Mouse (Mus musculus) myocyte (in vitro differentiated cells): ENCODE results near the gene Islr2.

ENCODE experiments used
- CEBPB ChIP-seq: IDR thresholded peaks from 2 replicates; pipeline ENCODE4 v1.6.1; 2011; ENCODE audit warnings: mild to moderate bottlenecking, moderate library complexity; ENCODE audit not compliant: poor library complexity, insufficient read depth, severe bottlenecking
- E2F4 ChIP-seq: IDR thresholded peaks from one replicate; pipeline ENCODE4 v1.6.1; 2011; ENCODE audit warnings: mild to moderate bottlenecking, control low read depth, moderate library complexity; ENCODE audit not compliant: insufficient read depth
- MAX ChIP-seq: IDR thresholded peaks from one replicate; pipeline ENCODE4 v1.6.1; 2011; ENCODE audit warnings: low read depth, mild to moderate bottlenecking, control low read depth
- MYOD1 ChIP-seq, 3 experiments: IDR thresholded peaks; one replicate each; pipeline ENCODE4 v1.6.1; 2011; ENCODE audit warnings: control low read depth in 2 of 3, low read depth in 2 of 3, mild to moderate bottlenecking in 2 of 3, moderate library complexity in 1 of 3; ENCODE audit not compliant: insufficient read length in 2 of 3, control insufficient read depth in 1 of 3
- MYOG ChIP-seq, 3 experiments: IDR thresholded peaks; one replicate each; pipeline ENCODE4 v1.6.1; 2011; ENCODE audit warnings: control low read depth in 2 of 3, low read depth in 2 of 3, mild to moderate bottlenecking in 2 of 3; ENCODE audit not compliant: insufficient read length in 2 of 3, control insufficient read depth in 1 of 3, insufficient read depth in 1 of 3
- POLR2A ChIP-seq: IDR thresholded peaks from one replicate; pipeline ENCODE4 v1.6.1; 2011; ENCODE audit warnings: low read depth, mild to moderate bottlenecking, control low read depth, moderate library complexity; ENCODE audit not compliant: insufficient read length
- POLR2AphosphoS2 ChIP-seq: IDR thresholded peaks from one replicate; pipeline ENCODE4 v1.6.1; 2011; ENCODE audit warnings: low read depth, control low read depth; ENCODE audit not compliant: insufficient read length
- REST ChIP-seq: IDR thresholded peaks from one replicate; pipeline ENCODE4 v1.6.1; 2011; ENCODE audit warnings: mild to moderate bottlenecking, control low read depth, moderate library complexity; ENCODE audit not compliant: insufficient read depth, insufficient read length
- SRF ChIP-seq: IDR thresholded peaks from one replicate; pipeline ENCODE4 v1.6.1; 2011; ENCODE audit warnings: low read depth; ENCODE audit not compliant: control insufficient read depth, insufficient read length
- TCF12 ChIP-seq: IDR thresholded peaks from one replicate; pipeline ENCODE4 v1.6.1; 2011; ENCODE audit warnings: mild to moderate bottlenecking, control low read depth; ENCODE audit not compliant: poor library complexity, insufficient read depth, severe bottlenecking
- TCF3 ChIP-seq: IDR thresholded peaks from one replicate; pipeline ENCODE4 v1.6.1; 2011; ENCODE audit warnings: low read depth, control low read depth; ENCODE audit not compliant: insufficient read length
- USF1 ChIP-seq: IDR thresholded peaks from one replicate; pipeline ENCODE4 v1.6.1; 2011; ENCODE audit warnings: low read depth, mild to moderate bottlenecking, control low read depth, moderate library complexity

- TF ChIP-seq POLR2AphosphoS2 (no peak), POLR2A (no peak), MYOG (IDR thresholded peaks at IDR 0.05; ENCODE audit: control insufficient read depth in 1 of 3, insufficient read depth in 1 of 3, insufficient read length in 2 of 3, low read depth in 2 of 3) (no peak), TCF12 (no peak), E2F4 (no peak), REST (no peak), MAX (no peak), USF1 (no peak), CEBPB (no peak), MYOD1 (IDR thresholded peaks at IDR 0.05; ENCODE audit: control insufficient read depth in 1 of 3, insufficient read length in 2 of 3, low read depth in 2 of 3) (no peak), SRF (no peak), TCF3 (no peak)
These were observed 34.7 kb downstream of the Islr2 start for GRCm38 (mm10) chr9:58169426-58169825.
